Mouse (Mus musculus) intestine, embryonic 16.5 days (tissue): ENCODE results near the gene Nmrk2. TPM values are rescaled to one million over a fixed set of nuclear protein-coding genes. Genes with fewer than 3 reads are reported as not detected.
"Not testable (repeated sequence)": the region's sequence is repeated elsewhere in the genome, so short reads cannot be mapped to it uniquely, and the experiment has no call there.

Experiments used
- ATAC-seq: fragments of 200-750 bp; cut with Nextera tagmentation; 2 replicates; pipeline ENCODE4 v1.8.0; 2017; ENCODE audit warnings: moderate TSS enrichment, moderate library complexity
- H3K27ac ChIP-seq: fragments of 300-500 bp; sonication (generic); 2 replicates; pipeline ENCODE4 v1.5.1; 2014; ENCODE audit warnings: mild to moderate bottlenecking, low read length
- H3K27me3 ChIP-seq: fragments of 300-500 bp; sonication (generic); replicated peaks from 2 replicates; pipeline ENCODE4 v1.6.1; 2014; ENCODE audit warnings: low read length, control low read depth, mixed read lengths; ENCODE audit not compliant: control insufficient read depth, insufficient read depth
- H3K36me3 ChIP-seq: fragments of 300-500 bp; sonication (generic); 2 replicates; pipeline ENCODE4 v1.6.1; 2014; ENCODE audit warnings: low read length, control low read depth; ENCODE audit not compliant: control insufficient read depth, insufficient read depth
- H3K4me1 ChIP-seq: fragments of 300-500 bp; sonication (generic); 2 replicates; pipeline ENCODE4 v1.6.1; 2014; ENCODE audit warnings: low read length, control low read depth, mixed read lengths; ENCODE audit not compliant: control insufficient read depth, insufficient read depth
- H3K4me2 ChIP-seq: fragments of 300-500 bp; sonication (generic); 2 replicates; pipeline ENCODE4 v1.6.1; 2014; ENCODE audit warnings: low read depth, low read length, control low read depth
- H3K4me3 ChIP-seq: fragments of 300-500 bp; sonication (generic); 2 replicates; pipeline ENCODE4 v1.5.1; 2014; ENCODE audit warnings: mild to moderate bottlenecking, low read length
- H3K9ac ChIP-seq: fragments of 300-500 bp; sonication (generic); 2 replicates; pipeline ENCODE4 v1.6.1; 2014; ENCODE audit warnings: low read depth, low read length
- H3K9me3 ChIP-seq: fragments of 300-500 bp; sonication (generic); 2 replicates; pipeline ENCODE4 v1.6.1; 2016; ENCODE audit warnings: low read length, control low read depth; ENCODE audit not compliant: control insufficient read depth
- WGBS: fragments of 180-500 bp; shearing (Covaris S2); extraction: QIAGEN DNeasy Blood & Tissue Kit; methylation state at CpG from one replicate; pipeline ENCODE4 v1.1.7; 2014; 5-methylcytosine and 5-hydroxymethylcytosine counted together
- polyA plus RNA-seq: library from polyadenylated mRNA; unstranded; fragments of >200 nt; fragmentation: Nextera tagmentation; extraction: Ambion mirVana; gene quantifications from 2 replicates; pipeline ENCODE4 v1.2.1, GENCODE M21; 2015

Gene Nmrk2
- polyA plus RNA-seq, 1 experiment from 2014 or later: not detected

GRCm38 (mm10) chr10:81236471-81237268 is 34.8 kb upstream of the Nmrk2 start:
- Histone ChIP-seq H3K4me1 (peaks cover 17% of the 10 kb centered on the region), H3K36me3 (no peaks in the 10 kb centered on the region), H3K4me2 (no peak overlapping the region), H3K9me3 (no peaks in the 10 kb centered on the region), H3K4me3 (no peak overlapping the region), H3K27me3 (peaks cover 18% of the 10 kb centered on the region), H3K27ac (no peak overlapping the region), H3K9ac (no peak overlapping the region)
- no peak for ATAC-seq
- 86% methylated on average over 12 of the region's 12 CpGs for WGBS

GRCm38 (mm10) chr10:81234206-81234605 is 32.4 kb upstream of the Nmrk2 start:
- Histone ChIP-seq H3K4me1 (peaks cover 24% of the 10 kb centered on the region), H3K9ac (peak overlapping the region; percentile 86), H3K9me3 (no peaks in the 10 kb centered on the region), H3K27ac (peak overlapping the region; percentile 77), H3K27me3 (peaks cover 20% of the 10 kb centered on the region), H3K4me3 (peak overlapping the region; percentile 78; the same call in 1 of the 2 replicates), H3K4me2 (peak overlapping the region; percentile 79; the same call in 1 of the 2 replicates), H3K36me3 (no peaks in the 10 kb centered on the region)
- 77% methylated on average over 6 of the region's 6 CpGs for WGBS
- ATAC-seq: no peak

GRCm38 (mm10) chr10:81233226-81233585 is 31.4 kb upstream of the Nmrk2 start:
- ATAC-seq: peak; percentile 72; the same call in 1 of the 2 replicates
- H3K27me3 ChIP-seq: peaks cover 15% of the 10 kb centered on the region
- no peaks in the 10 kb centered on the region for H3K9me3 ChIP-seq
- H3K4me1 ChIP-seq: peaks cover 24% of the 10 kb centered on the region
- H3K4me3 ChIP-seq: peak overlapping the region; percentile 78
- peak overlapping the region; percentile 79 for H3K4me2 ChIP-seq
- H3K9ac ChIP-seq: peak overlapping the region; percentile 86
- H3K36me3 ChIP-seq: no peaks in the 10 kb centered on the region
- WGBS: under 1% methylated on average over 28 of the region's 28 CpGs
- H3K27ac ChIP-seq: peak overlapping the region; percentile 77

- Histone ChIP-seq H3K4me2 (peak within 1 kb of the TSS; percentile 79), H3K27me3 (peaks cover 15% of the 10 kb centered on the region), H3K36me3 (no peaks in the 10 kb centered on the region), H3K4me1 (peaks cover 24% of the 10 kb centered on the region), H3K9me3 (no peaks in the 10 kb centered on the region), H3K4me3 (peak within 1 kb of the TSS; percentile 78), H3K27ac (peak within 1 kb of the TSS; percentile 77), H3K9ac (peak within 1 kb of the TSS; percentile 86)
- 7% methylated on average over 29 of the region's 29 CpGs for WGBS
- ATAC-seq: peak; percentile 90
These were observed 30.9 kb upstream of the Nmrk2 start, which contains the start of gene Zfr2 for GRCm38 (mm10) chr10:81232580-81233225. TSS of gene Zfr2 (plus strand) at chr10:81233155.

GRCm38 (mm10) chr10:81231436-81231835 is 29.6 kb upstream of the Nmrk2 start:
- WGBS: 56% methylated on average over 7 of the region's 7 CpGs
- H3K36me3 ChIP-seq: no peaks in the 10 kb centered on the region
- no peaks in the 10 kb centered on the region for H3K9me3 ChIP-seq
- no peak overlapping the region for H3K9ac ChIP-seq
- no peak overlapping the region for H3K4me3 ChIP-seq
- H3K27me3 ChIP-seq: peaks cover 15% of the 10 kb centered on the region
- no peak overlapping the region for H3K27ac ChIP-seq
- no peak overlapping the region for H3K4me2 ChIP-seq
- no peak for ATAC-seq
- peaks cover 24% of the 10 kb centered on the region for H3K4me1 ChIP-seq

GRCm38 (mm10) chr10:81230438-81231332 is 28.8 kb upstream of the Nmrk2 start, which contains the start of gene Atcay:
TSS of gene Atcay (minus strand) at chr10:81230833.
- no peak for ATAC-seq
- Histone ChIP-seq H3K36me3 (no peaks in the 10 kb centered on the region), H3K4me1 (peaks cover 24% of the 10 kb centered on the region), H3K4me3 (peak within 1 kb of the TSS; percentile 15), H3K4me2 (0 out of 2 replicates have a peak within 1 kb of the TSS, but pooled peaks have one; percentile 9), H3K9ac (peak within 1 kb of the TSS; percentile 24; the same call in 1 of the 2 replicates), H3K9me3 (no peaks in the 10 kb centered on the region), H3K27ac (no peak within 1 kb of the TSS), H3K27me3 (peaks cover 15% of the 10 kb centered on the region)
- WGBS: 12% methylated on average over 27 of the region's 27 CpGs

- peak overlapping the region; percentile 24; the same call in 1 of the 2 replicates for H3K9ac ChIP-seq
- no peak for ATAC-seq
- H3K4me3 ChIP-seq: peak overlapping the region; percentile 15
- no peaks in the 10 kb centered on the region for H3K9me3 ChIP-seq
- H3K27ac ChIP-seq: no peak overlapping the region
- WGBS: 16% methylated on average over 20 of the region's 20 CpGs
- 0 out of 2 replicates have a peak overlapping the region, but pooled peaks have one; percentile 9 for H3K4me2 ChIP-seq
- no peaks in the 10 kb centered on the region for H3K36me3 ChIP-seq
- peaks cover 24% of the 10 kb centered on the region for H3K4me1 ChIP-seq
- peaks cover 15% of the 10 kb centered on the region for H3K27me3 ChIP-seq
These were observed 28.0 kb upstream of the Nmrk2 start for GRCm38 (mm10) chr10:81229735-81230437.

GRCm38 (mm10) chr10:81223731-81224130 is 21.9 kb upstream of the Nmrk2 start:
- not testable (repeated sequence) for H3K4me3 ChIP-seq, H3K27me3 ChIP-seq, H3K9ac ChIP-seq, H3K9me3 ChIP-seq, H3K4me1 ChIP-seq, ATAC-seq, H3K4me2 ChIP-seq, H3K27ac ChIP-seq, H3K36me3 ChIP-seq
- WGBS: 60% methylated on average over 2 of the region's 2 CpGs
